Mouse (Mus musculus): ENCODE measurements at regions not wholly inside any gene's neighbourhood (a gene's known extent, or its start where the extent isn't known, plus 50 kb on each side); places are given as distances from the start of the nearest gene placed in this dataset.
"Not testable (repeated sequence)": the region's sequence is repeated elsewhere in the genome, so short reads cannot be mapped to it uniquely, and the experiment has no call there.

- DNase-seq, result no peak
These were observed 80.0 kb downstream of the Nfkbiz start for GRCm38 (mm10) chr16:55758707-55759067.

- peak in 1 of 2 experiments; percentile 29 for DNase-seq
These were observed 80.6 kb downstream of the Nfkbiz start for GRCm38 (mm10) chr16:55757952-55758706.

DNA sequence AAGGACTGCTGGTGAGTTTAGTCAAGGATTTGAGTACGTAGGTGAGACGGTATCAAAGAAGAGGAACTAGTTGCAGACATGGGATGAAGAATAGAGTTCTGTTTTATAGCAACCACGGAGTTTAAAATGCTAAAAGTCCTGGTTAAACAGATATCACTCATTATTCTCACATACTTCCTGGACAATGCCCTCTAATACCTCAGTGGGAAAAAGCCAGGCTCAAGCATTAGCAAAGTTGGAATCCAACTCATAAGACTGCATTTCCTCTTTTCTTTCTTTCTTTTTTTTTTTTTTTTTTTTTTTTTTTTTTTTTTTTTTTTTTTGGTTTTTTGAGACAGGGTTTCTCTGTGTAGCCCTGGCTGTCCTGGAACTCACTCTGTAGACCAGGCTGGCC lies 81.3 kb downstream of the Nfkbiz start:
- not testable (repeated sequence) for DNase-seq

DNA sequence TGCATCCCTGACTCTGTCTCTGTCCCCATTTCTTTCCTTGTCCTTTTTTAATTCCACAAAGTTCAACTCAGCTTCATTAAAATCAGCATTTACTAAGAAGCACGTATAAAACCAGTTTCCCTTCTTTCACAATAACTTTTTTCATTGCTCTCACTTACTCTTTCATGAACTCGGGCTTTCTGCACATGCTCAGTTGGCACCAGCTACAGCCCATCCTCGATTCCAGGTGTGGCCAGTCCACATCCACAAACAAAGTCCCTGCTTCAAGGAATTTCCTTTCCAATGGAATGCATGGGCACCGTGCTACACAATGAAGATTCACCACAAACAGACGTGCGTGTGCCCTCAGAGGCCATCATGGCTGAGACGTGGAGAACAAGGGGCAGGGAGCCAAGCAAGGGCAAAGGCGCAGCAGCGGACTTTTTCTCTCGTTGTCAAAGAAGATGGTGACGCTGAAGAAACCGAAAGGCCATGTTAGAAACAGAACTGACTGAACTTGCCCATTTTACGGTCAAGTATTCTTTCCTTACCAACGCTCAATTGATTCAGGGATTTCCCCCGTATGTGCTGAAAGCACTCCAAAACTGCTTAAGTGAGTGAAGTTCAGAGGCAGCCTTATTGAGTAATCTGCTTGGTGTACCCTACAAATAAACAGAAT lies 81.8 kb downstream of the Nfkbiz start:
- DNase-seq, result no peak

GRCm38 (mm10) chr16:55755309-55755832 lies 83.3 kb downstream of the Nfkbiz start:
- DNase-seq, result no peak

GRCm38 (mm10) chr16:55754092-55754763 lies 84.5 kb downstream of the Nfkbiz start:
- peak; percentile 23 to 24 for DNase-seq

DNA sequence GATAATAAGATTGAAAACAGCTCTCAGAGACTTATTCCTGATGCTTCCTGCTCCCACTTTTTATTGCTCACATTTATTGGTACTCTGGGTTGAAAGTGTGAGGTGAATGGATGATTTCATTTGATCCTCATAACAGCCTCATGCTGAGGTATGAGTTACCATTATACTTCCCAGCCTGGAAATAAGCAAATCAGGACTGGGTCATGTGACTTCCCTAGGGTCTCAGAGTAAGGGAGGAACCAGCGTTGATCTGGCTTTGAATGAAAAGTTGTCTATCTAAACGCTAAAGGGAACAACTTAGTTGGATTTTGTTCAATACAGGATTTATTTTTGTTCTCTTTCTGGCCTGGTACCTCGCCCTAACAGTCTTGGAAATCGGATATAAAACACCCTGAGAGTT lies 85.3 kb downstream of the Nfkbiz start:
- DNase-seq, result no peak

DNA sequence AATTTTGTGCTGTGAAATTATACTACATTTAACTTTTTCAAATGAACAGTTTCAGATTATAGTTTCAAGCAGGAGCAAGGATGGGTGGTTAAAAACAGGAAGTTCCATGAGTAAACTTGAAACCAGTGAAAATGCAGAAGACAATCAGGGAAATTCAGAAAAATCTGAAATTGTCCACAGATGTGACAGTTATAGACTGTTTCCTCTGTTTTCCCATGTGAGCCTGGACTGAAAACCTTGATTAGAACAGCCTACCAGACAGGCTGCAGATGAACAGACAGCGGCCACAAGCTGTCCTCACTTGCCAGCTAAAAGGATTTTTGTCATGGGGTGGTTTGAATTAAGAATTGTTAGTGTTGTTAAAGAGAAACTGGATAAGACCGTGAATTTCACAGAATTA lies 91.4 kb downstream of the Nfkbiz start:
- no peak for DNase-seq

DNA sequence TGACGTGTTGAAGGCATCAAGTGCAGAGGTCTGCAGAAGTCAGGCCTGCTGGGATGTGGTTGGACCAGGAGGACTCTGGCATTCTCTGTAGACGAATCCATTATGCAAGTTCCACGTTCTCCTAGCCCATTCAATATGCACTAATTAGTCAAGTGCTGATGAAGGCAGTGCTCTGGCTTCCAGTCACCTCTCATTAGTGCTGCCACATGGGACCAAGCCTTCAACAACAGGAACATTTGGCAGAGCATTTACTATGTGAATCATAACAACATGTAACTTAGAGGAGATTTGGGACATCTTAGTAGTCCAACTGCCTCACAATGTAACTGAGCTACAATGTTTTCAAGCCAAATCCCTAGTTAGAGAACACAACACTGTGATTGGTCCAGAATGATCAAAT lies 92.5 kb downstream of the Nfkbiz start:
- no peak for DNase-seq

GRCm38 (mm10) chr16:55745094-55745493 lies 93.6 kb downstream of the Nfkbiz start:
- no peak for DNase-seq

DNA sequence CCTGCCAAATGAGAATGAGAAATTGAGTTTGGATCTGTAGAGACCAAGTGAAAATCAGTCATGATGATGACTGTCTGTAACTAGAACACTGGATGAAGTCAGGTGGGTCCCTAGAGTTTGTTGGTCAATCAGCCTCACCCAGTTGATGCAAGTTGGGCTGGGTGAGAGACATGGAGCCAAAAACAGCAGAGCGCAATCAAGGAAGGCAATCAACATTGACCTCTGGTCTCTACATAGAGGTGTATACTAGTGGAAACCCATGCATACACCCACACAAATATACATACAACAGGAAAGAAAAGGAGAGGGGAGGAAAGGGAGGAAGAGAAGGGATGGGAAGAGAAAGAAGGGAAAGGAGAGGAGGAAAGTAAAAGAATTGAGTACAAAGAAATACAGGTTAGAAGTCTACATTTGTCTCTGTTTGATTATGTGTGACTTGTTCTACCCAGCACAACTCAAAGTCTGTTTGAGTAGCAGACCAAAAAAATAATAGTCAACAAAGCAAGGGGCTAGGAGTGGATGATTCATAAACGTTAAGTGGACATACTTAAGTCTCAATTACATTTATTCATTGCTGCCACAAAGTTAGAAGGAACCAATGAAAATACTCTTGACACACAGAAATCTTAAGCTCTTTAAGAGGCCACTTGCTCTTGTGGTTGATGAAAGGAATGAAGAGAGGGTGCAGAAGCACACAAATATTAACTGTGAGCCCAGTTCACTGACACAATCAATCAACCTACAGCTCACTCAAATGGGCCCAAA lies 97.4 kb downstream of the Nfkbiz start:
- DNase-seq, result no peak

GRCm38 (mm10) chr16:55738741-55739140 lies 100.0 kb downstream of the Nfkbiz start:
- peak in 1 of 2 experiments; percentile 26 for DNase-seq

DNA sequence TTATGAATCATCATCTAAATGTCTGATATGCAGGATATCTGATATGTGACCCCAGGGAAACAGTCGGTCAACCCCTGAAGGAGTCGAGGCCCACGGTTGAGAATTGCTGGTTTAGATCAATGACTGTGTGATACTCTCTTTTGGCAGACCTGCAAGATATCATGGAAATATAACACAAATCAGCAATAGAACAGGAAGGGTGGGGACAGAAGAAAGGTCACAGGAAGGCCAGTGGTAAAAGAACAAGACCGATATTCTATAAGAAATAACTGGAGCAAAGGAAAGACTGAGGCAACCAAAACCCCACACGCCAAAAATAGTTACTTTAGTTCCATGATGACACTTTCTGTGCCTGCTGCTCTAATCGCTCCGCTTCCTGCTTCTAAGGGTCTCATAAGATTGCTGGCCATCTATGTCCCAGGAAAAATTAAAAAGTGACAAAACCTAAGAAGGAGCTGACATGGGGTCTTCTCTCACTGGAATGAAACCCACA lies 103.2 kb downstream of the Nfkbiz start:
- DNase-seq, result no peak

GRCm38 (mm10) chr16:55734301-55734700 lies 104.4 kb downstream of the Nfkbiz start:
- no peak for DNase-seq

- no peak for DNase-seq
These were observed 104.9 kb downstream of the Nfkbiz start for GRCm38 (mm10) chr16:55733751-55734150.

GRCm38 (mm10) chr16:55731003-55731402 lies 107.7 kb downstream of the Nfkbiz start:
- no peak for DNase-seq

DNA sequence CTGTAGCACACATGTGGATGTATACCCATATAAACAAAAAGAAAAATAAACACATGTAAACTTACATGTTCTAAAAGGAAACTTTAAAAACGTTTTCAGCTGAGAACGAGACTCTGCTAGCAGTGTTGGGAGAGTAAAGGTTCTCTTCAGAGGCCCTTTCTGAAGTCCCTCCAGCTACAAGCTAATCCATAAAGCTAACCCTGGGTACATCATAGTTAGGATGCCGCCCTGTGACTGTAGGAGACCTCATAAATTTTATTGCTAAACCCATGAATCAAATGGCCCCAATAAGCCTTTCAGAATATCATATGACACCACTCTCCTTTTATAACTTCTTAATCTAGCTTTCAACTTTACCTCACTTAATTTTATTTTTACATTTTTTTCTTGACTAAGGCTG lies 112.2 kb downstream of the Nfkbiz start:
- DNase-seq, result no peak

GRCm38 (mm10) chr16:55720430-55720829 lies 118.3 kb downstream of the Nfkbiz start:
- DNase-seq, result no peak

- no peak for DNase-seq
These were observed 128.7 kb downstream of the Nfkbiz start for GRCm38 (mm10) chr16:55710017-55710416.

DNA sequence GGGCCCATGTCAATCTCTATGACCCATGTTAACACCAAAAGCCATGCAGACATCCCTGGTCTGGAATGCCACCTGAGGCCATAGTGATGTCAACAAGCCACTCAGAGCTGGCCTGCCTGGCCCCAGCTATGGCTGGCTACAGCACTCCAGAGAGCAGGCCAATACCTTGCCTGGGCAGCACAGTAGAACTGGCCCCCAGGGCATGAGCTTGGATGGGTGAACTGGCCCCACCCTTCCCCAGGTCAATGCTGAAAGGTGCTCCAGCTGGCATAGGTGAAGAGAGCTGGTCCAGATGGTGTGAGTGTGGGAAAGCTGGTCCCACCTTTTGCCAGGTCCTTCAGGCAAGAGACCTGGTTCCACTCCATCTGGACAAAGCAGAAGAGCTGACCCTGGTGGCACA lies 132.2 kb downstream of the Nfkbiz start:
- DNase-seq, result no peak

GRCm38 (mm10) chr16:55698489-55698892 lies 140.2 kb downstream of the Nfkbiz start:
- DNase-seq, result peak in 1 of 2 experiments; percentile 2

DNA sequence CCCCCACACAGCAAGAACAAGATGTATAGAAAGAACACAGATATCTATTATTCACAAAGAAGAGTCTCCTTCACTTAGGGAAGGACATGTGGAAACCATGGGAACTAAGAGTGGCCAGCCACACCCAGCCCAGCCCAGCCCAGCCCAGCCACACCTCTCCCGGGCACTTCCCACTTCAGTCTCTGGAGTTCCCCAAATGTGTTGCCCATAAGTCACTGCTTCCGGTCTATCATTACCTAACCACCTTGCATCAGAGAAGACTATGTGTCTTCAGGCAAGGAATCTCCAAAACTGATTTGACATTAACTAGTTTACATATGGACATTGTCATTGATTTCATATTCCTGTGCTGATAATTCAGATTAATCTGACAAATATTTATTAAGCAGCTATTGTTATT lies 147.6 kb downstream of the Nfkbiz start:
- DNase-seq, result no peak

DNA sequence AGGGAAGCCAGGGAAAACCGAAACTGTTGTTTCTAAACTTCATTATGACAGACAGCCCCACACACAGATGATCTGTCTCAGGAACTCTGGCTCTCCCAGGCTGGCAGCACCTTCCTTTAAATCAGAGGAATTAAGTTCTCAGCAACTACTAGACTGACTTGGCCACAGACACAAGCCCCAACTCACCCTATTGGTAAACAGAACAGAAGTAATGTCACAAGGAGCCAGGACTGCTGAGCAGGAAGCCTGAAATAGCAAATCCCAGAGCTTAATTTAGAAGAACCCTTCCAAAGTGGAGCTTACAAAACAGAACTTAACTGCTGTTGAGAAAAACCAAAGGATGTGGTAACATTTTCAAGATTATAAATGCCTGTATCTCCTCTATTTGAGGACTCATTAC lies 174.8 kb downstream of the Nfkbiz start:
- no peak for DNase-seq
